Mouse (Mus musculus): ENCODE measurements around the gene Cplx1. TPM values are rescaled to one million over a fixed set of nuclear protein-coding genes. Genes with fewer than 3 reads are reported as not detected.
"Not testable (repeated sequence)": the region's sequence is repeated elsewhere in the genome, so short reads cannot be mapped to it uniquely, and the experiment has no call there.

Cplx1 gene
- total RNA-seq, 2 experiments from 2014 or later: not detected

DNA sequence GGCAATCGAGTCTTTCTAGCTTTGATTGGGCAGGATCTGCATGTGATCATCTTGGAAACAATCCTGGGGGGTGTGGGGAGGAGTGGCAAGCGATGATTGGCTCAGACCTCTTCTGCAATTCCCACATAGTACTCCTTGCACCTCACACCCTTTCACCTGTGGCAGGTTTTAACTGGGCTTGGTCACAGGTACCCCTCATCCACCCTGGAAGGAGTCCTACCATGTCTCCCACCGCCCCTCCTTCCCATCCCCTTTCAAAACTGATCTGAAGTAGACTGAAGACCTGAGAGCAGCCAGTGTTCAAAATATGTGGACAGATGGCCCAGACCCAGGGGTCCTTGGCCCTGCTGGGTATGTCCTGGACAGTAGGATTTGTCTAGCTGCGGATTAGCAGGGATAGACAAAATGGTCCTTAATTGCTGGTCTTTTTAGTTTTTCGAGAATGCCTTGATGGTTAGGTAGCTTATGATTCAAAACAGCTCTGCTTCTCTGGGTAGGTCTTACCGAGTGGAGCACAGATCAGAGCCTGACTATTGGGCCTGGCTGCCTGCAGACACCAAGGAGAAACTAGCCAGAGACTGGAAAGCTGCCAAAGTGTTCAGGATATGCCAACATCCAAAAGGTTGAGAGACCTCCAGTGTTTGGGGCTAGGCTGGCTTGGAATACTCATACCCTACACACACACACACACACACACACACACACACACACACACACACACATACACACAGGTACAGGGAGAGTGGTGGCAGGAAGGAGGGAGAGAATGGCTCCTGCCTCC, 34.1 kb downstream of the Cplx1 start:
- DNase-seq: no peak

GRCm38 (mm10) chr5:108502286-108502685, 47.5 kb downstream of the Cplx1 start:
- DNase-seq: no peak

GRCm38 (mm10) chr5:108501573-108501972, 48.3 kb downstream of the Cplx1 start:
- DNase-seq: no peak

DNA sequence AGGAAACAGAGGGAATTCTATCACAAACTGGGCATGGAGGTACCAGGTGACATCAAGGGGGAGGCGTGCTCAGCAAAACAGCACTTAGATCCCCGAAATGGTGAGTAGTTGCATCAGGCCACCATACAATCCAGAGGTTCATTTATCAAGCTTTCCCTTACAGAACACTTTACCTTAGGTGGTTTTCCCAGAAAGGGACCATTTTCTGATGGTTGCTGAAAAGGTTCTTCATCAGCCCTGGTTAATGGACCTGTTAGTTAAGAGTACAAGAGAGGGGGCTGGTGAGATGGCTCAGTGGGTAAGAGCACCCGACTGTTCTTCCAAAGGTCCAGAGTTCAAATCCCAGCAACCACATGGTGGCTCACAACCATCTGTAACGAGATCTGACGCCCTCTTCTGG, 63.7 kb downstream of the Cplx1 start:
- DNase-seq: not testable (repeated sequence)

DNA sequence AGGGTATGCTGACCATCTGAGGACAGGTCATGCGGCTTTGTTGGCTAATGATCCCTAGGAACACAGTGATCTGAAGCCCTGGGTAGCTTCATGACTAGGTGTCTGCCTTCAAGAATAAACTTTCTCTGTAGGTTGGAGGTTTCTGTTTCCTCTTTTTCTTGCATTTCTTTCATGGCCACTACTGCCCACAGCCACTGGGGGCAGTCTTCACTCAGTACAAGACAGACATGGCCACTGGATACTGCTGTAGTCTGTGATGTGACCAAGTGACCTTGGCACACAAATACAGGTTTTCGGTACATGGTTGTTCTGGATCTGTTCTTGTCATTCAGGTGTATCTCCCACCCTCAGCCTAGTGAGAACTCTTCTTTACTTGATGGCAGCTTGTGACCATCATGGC, 64.6 kb downstream of the Cplx1 start:
- DNase-seq: no peak

- no peak for DNase-seq
Observed at GRCm38 (mm10) chr5:108483006-108483405, 66.8 kb downstream of the Cplx1 start.

DNA sequence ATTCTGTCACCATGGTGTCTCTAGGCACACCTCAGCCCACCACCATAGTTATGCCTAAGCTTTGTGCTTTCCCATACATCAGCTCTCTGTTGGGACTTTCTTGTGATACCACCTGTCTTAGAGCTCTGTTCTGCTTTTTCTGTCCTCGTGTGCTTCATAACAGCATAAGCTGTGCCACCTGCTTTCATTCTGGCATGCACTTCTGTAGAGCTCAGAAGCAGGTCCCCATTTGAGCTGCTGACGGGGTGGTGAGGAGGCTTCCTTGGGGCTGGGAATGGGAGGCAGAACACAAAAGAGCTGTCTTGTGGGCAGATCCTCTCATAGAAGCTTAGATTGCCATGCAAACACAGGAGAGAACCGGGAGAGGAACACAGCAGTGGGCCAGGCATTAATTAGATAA, 73.8 kb downstream of the Cplx1 start:
- no peak for DNase-seq

GRCm38 (mm10) chr5:108473737-108474136, 76.1 kb downstream of the Cplx1 start:
- DNase-seq: no peak

DNA sequence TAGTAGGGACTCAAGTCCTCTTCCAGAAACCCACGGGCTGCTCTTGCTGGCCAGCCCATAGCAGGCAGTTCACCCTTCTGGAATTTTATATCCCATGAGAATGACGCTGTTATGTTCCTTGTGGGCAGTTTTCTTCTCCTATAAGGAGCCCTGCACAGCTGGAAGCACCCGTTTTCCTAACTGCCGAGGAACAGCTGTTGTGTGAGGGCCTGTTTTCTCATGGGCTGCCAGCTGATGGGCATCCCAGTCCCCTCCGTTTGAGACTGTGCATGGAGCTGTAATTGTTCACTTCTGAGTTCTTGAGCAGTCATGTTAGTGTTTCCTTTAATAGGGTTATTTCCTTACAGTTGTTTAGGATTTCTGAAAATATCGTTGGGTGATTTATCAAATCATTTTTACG, 80.2 kb downstream of the Cplx1 start:
- no peak for DNase-seq

Other genes starting within 250 kb of the Cplx1 start
- 1 to 10 TPM; 3.2 to 3.9 TPM for gene Pigg, start 237.4 kb downstream of the Cplx1 start, total RNA-seq (2021)
- gene Gm42517, start 182.1 kb downstream of the Cplx1 start, total RNA-seq (2021): under 1 TPM; 0.38 to 0.56 TPM
- not detected for gene Pde6b, start 161.6 kb downstream of the Cplx1 start, total RNA-seq (2021)
- gene Atp5k, start 115.6 kb downstream of the Cplx1 start, total RNA-seq (2021): 100 to 1,000 TPM; 764 to 791 TPM
- gene Mfsd7a, start 101.1 kb downstream of the Cplx1 start, total RNA-seq (2021): under 1 TPM; 0.67 to 0.95 TPM
- gene Pcgf3, start 88.8 kb downstream of the Cplx1 start, total RNA-seq (2021): 10 to 100 TPM; 30.9 to 39.5 TPM
- 10 to 100 TPM in 1 of 2 experiments, 1 to 10 TPM in 1; 9.2 to 11.8 TPM for gene Gak, start 79.7 kb upstream of the Cplx1 start, total RNA-seq (2021)
- 1 to 10 TPM; 5.2 to 5.4 TPM for gene Tmem175, start 79.7 kb upstream of the Cplx1 start, total RNA-seq (2021)
- gene Idua, start 110.3 kb upstream of the Cplx1 start, total RNA-seq (2021): 1 to 10 TPM; 7.8 to 9.4 TPM
- 1 to 10 TPM; 4.7 to 5.0 TPM for gene Dgkq, start 119.6 kb upstream of the Cplx1 start, total RNA-seq (2021)
- gene Slc26a1, start 125.5 kb upstream of the Cplx1 start, total RNA-seq (2021): not detected
- 10 to 100 TPM; 35.9 to 38.6 TPM for gene Fgfrl1, start 142.4 kb upstream of the Cplx1 start, total RNA-seq (2021)
- gene Rnf212, start 225.0 kb upstream of the Cplx1 start, total RNA-seq (2021): not detected
- not detected for gene Tmed11, start 245.3 kb upstream of the Cplx1 start, total RNA-seq (2021)

Measured in gastrocnemius, postnatal 25 days (tissue).